ENCODE assay signal across 9 mouse cellular contexts in genomic region chr5:139862759-139863158, GRCm38 (mm10). TPM values are rescaled to one million over a fixed set of nuclear protein-coding genes. Genes with fewer than 3 reads are reported as not detected.
A peak's percentile ranks its signal among the peaks of the same experiment; 100 is the strongest.
DNase-seq lines count a peak whose midpoint lies in the region; ATAC-seq and TF ChIP-seq lines count a peak whose summit lies in the region.
"Had no signal": no experiment of that assay in that cellular context is flagged by ENCODE, and none has a peak within 500 bp of the region (broad histone marks: within the 10 kb centered on the region; RNA-seq: fewer than 3 reads in every experiment).

No protein-coding gene starts in this region.

- peak; percentile 80 for DNase-seq in left cerebral cortex, postnatal 4 days
- no peak for DNase-seq in left cerebral cortex, adult 2 months (ENCODE audit: extremely low spot score in 1 of 2, low spot score in 2 of 2)
- peak; percentile 88 for DNase-seq in adrenal gland, postnatal 10 days
- peak; percentile 58 to 68 for DNase-seq in heart, adult 2 months
- peak; percentile 61 to 68 for DNase-seq in lung, adult 18-20 months
- no peak for DNase-seq in spleen, adult 12 weeks (ENCODE audit: low spot score)

- no peak for TF ChIP-seq EP300 in heart, adult 2 months (IDR thresholded peaks at IDR 0.05; ENCODE audit: insufficient read depth, low read depth, low read length)

- H3K79me2 ChIP-seq in heart, adult 2 months (replicated peaks; ENCODE audit: control insufficient read depth, insufficient read depth, low read length), result no peaks in the 10 kb centered on the region

- no peak overlapping the region for H3K9ac ChIP-seq in heart, adult 2 months (ENCODE audit: low read depth, low read length)

- no peak for ATAC-seq in erythroid progenitor cell, adult 5-6 weeks (replicated peaks; ENCODE audit: low FRiP score, poor library complexity, severe bottlenecking)

- H3K4me3 ChIP-seq in left cerebral cortex, adult 2 months, result no peak overlapping the region
- no peak overlapping the region for H3K4me3 ChIP-seq in heart, adult 2 months

- no peak for TF ChIP-seq CTCF in left cerebral cortex, adult 2 months (IDR thresholded peaks at IDR 0.05)
- no peak for TF ChIP-seq CTCF in heart, adult 2 months (IDR thresholded peaks at IDR 0.05)

- no peaks in the 10 kb centered on the region; the same call in 1 of the 2 replicates for H3K4me1 ChIP-seq in heart, adult 2 months (ENCODE audit: control insufficient read depth, insufficient read depth, low read length)

- no peaks in the 10 kb centered on the region for H3K36me3 ChIP-seq in heart, adult 2 months (ENCODE audit: control insufficient read depth, insufficient read depth, low read length)

- 8% methylated on average over 4 of the region's 4 CpGs for WGBS in heart, adult 2 months

- intact Hi-C loops in left cerebral cortex, postnatal 4 days (cut with DNase I), result no loop called here
- intact Hi-C loops in left cerebral cortex, adult 2 months (cut with DNase I), result no loop called here
- intact Hi-C loops in heart, adult 2 months (cut with DNase I), result no loop called here

- TF ChIP-seq POLR2A in heart, adult 2 months (IDR thresholded peaks at IDR 0.05; ENCODE audit: insufficient read depth, low read depth, low read length), result no peak

- no peaks in the 10 kb centered on the region for H3K27me3 ChIP-seq in heart, adult 2 months (ENCODE audit: control insufficient read depth, insufficient read depth, low read length)

- H3K27ac ChIP-seq in left cerebral cortex, adult 2 months, result no peak overlapping the region
- no peak overlapping the region for H3K27ac ChIP-seq in heart, adult 2 months

RNA-seq across cellular contexts. Expression of gene Psmg3, which starts 36.1 kb away (rescaled TPM):
- total RNA-seq in left cerebral cortex, postnatal 4 days (2021), result 10 to 100 TPM; 26.0 to 27.4 TPM
- total RNA-seq in left cerebral cortex, adult 2 months (2021), result 10 to 100 TPM; 18.0 to 20.3 TPM
- total RNA-seq in adrenal gland, postnatal 10 days (2021), result 10 to 100 TPM; 16.5 to 19.7 TPM
- 10 to 100 TPM in 1 of 2 experiments, 1 to 10 TPM in 1; 9.9 to 11.3 TPM for total RNA-seq in heart, adult 2 months (2021)
- polyA plus RNA-seq in heart, adult 2 months (2012; rRNA removed), result 14.2 and 15.7 TPM in 2 replicates
- 3.2 and 25.2 TPM in 2 replicates for total RNA-seq in erythroid progenitor cell, adult 5-6 weeks (2015; ENCODE audit: low replicate concordance)
- 5.3 and 15.7 TPM in 2 replicates for total RNA-seq in erythroid progenitor cell, adult 5-6 weeks (2017; ENCODE audit: low replicate concordance)

RNA-seq across cellular contexts. Expression of gene Gm26938, which starts 36.6 kb away (rescaled TPM):
- total RNA-seq in left cerebral cortex, postnatal 4 days (2021), result not detected
- not detected for total RNA-seq in left cerebral cortex, adult 2 months (2021)
- not detected for total RNA-seq in adrenal gland, postnatal 10 days (2021)
- total RNA-seq in heart, adult 2 months (2021), result not detected
- polyA plus RNA-seq in heart, adult 2 months (2012; rRNA removed), result not detected in 2 replicates
- total RNA-seq in erythroid progenitor cell, adult 5-6 weeks (2015; ENCODE audit: low replicate concordance), result not detected in 2 replicates
- not detected in 2 replicates for total RNA-seq in erythroid progenitor cell, adult 5-6 weeks (2017; ENCODE audit: low replicate concordance)
- total RNA-seq: left cerebral cortex, postnatal 36 days had no signal
- polyA plus RNA-seq: neural tube, embryonic 14.5 days had no signal

RNA-seq across cellular contexts. Expression of gene Tmem184a, which starts 43.0 kb away (rescaled TPM):
- total RNA-seq in left cerebral cortex, postnatal 4 days (2021), result under 1 TPM; 0.08 to 0.54 TPM
- under 1 TPM; 0.58 to 0.63 TPM for total RNA-seq in left cerebral cortex, adult 2 months (2021)
- 1 to 10 TPM in 1 of 2 experiments, under 1 TPM in 1; 0.91 to 2.1 TPM for total RNA-seq in adrenal gland, postnatal 10 days (2021)
- under 1 TPM in 1 of 2 experiments, not detected in 1; 0.05 TPM for total RNA-seq in heart, adult 2 months (2021)
- 0.29 and 1.5 TPM in 2 replicates for polyA plus RNA-seq in heart, adult 2 months (2012; rRNA removed)
- not detected in 2 replicates for total RNA-seq in erythroid progenitor cell, adult 5-6 weeks (2015; ENCODE audit: low replicate concordance)
- 0.13 TPM in 1 of 2 replicates, not detected in the other for total RNA-seq in erythroid progenitor cell, adult 5-6 weeks (2017; ENCODE audit: low replicate concordance)

RNA-seq across cellular contexts. Expression of gene Elfn1, which starts 45.0 kb away (rescaled TPM):
- total RNA-seq in left cerebral cortex, postnatal 4 days (2021), result 10 to 100 TPM; 33.5 to 37.2 TPM
- total RNA-seq in left cerebral cortex, adult 2 months (2021), result 10 to 100 TPM; 34.5 to 38.1 TPM
- 1 to 10 TPM; 1.1 to 2.2 TPM for total RNA-seq in adrenal gland, postnatal 10 days (2021)
- under 1 TPM in 1 of 2 experiments, not detected in 1; 0.14 TPM for total RNA-seq in heart, adult 2 months (2021)
- polyA plus RNA-seq in heart, adult 2 months (2012; rRNA removed), result 0.18 and 0.25 TPM in 2 replicates
- total RNA-seq in erythroid progenitor cell, adult 5-6 weeks (2015; ENCODE audit: low replicate concordance), result not detected in 2 replicates
- total RNA-seq in erythroid progenitor cell, adult 5-6 weeks (2017; ENCODE audit: low replicate concordance), result not detected in 2 replicates

Comparison
In these comparisons a context has a peak if more than half of its experiments do, and no peak if none do; other contexts are left out.
1. DNase-seq: peak in left cerebral cortex, postnatal 4 days (single experiment), adrenal gland, postnatal 10 days (single experiment), heart, adult 2 months (2 of 2) and lung, adult 18-20 months (2 of 2); none in left cerebral cortex, adult 2 months (0 of 2) and spleen, adult 12 weeks (single experiment).